ENCODE assay signal across 10 mouse cellular contexts in the genomic region with DNA sequence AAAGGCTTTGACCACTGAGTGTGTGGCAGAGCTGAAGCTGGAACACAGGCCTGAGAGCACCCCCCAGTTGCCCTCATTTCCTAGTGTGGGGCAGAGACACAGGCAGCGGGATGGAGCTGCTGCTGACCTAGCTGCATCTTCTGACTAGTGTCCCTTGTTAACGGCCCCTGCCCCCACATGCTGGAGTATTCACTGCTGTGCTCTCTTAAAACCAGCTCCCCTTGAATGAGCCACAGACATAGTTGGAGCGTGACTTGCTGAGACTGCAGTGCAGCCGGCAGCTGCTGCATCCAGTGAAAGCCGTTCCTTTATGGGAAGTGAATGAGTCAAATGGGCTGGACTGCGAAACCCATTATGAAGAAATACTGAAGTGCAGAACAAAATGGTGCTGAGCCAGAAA. TPM values are rescaled to one million over a fixed set of nuclear protein-coding genes. Genes with fewer than 3 reads are reported as not detected.
DNase-seq lines count a peak whose midpoint lies in the region; ATAC-seq and TF ChIP-seq lines count a peak whose summit lies in the region.
"Had no signal": no experiment of that assay in that cellular context is flagged by ENCODE, and none has a peak within 500 bp of the region (broad histone marks: within the 10 kb centered on the region; RNA-seq: fewer than 3 reads in every experiment).

No protein-coding gene starts in this region.

- 76% methylated on average over 6 of the region's 6 CpGs for WGBS in heart, embryonic 10.5 days
- 49% methylated on average over 6 of the region's 6 CpGs for WGBS in neural tube, embryonic 12.5 days
- 68% methylated on average over 6 of the region's 6 CpGs for WGBS in small intestine, adult 2 months

- H3K4me1 ChIP-seq in heart, embryonic 10.5 days: no peaks in the 10 kb centered on the region
- peaks cover 8% of the 10 kb centered on the region; the same call in 1 of the 2 replicates for H3K4me1 ChIP-seq in neural tube, embryonic 12.5 days
- peaks cover 9% of the 10 kb centered on the region for H3K4me1 ChIP-seq in small intestine, adult 2 months (ENCODE audit: control insufficient read depth, insufficient read depth, insufficient read length, low read length)

- peaks cover 1% of the 10 kb centered on the region; the same call in 1 of the 2 replicates for H3K27me3 ChIP-seq in heart, embryonic 10.5 days (ENCODE audit: insufficient read depth, poor library complexity, severe bottlenecking)
- H3K27me3 ChIP-seq in neural tube, embryonic 12.5 days (replicated peaks): no peaks in the 10 kb centered on the region
- H3K27me3 ChIP-seq in small intestine, adult 2 months (ENCODE audit: control insufficient read depth, insufficient read depth, low read length): no peaks in the 10 kb centered on the region

- H3K9me3 ChIP-seq in heart, embryonic 10.5 days: 0 out of 2 replicates have a peak, but pooled peaks cover 4% of the 10 kb centered on the region
- H3K9me3 ChIP-seq in neural tube, embryonic 12.5 days: no peaks in the 10 kb centered on the region
- H3K9me3 ChIP-seq: G1E had no signal

- no peak overlapping the region for H3K27ac ChIP-seq in heart, embryonic 10.5 days
- no peak overlapping the region; the same call in 1 of the 2 replicates for H3K27ac ChIP-seq in neural tube, embryonic 12.5 days
- H3K27ac ChIP-seq in small intestine, adult 2 months (ENCODE audit: insufficient read depth, low read depth, low read length): peak overlapping the region; percentile 68
- H3K27ac ChIP-seq: liver, embryonic 14.5 days had no signal

- ATAC-seq in neural tube, embryonic 12.5 days (ENCODE audit: low FRiP score, low read depth): no peak
- ATAC-seq in granulocyte monocyte progenitor cell, adult 5-6 weeks (replicated peaks; ENCODE audit: poor library complexity, severe bottlenecking): peak; percentile 78

- no peak overlapping the region for H3K4me3 ChIP-seq in heart, embryonic 10.5 days
- no peak overlapping the region for H3K4me3 ChIP-seq in neural tube, embryonic 12.5 days
- no peak overlapping the region for H3K4me3 ChIP-seq in small intestine, adult 2 months (ENCODE audit: low read depth, low read length)

- DNase-seq in heart, adult 11 months: peak; percentile 94
- DNase-seq in heart, embryonic 10.5 days (ENCODE audit: low spot score): no peak
- no peak for DNase-seq in neural tube, embryonic 10.5 days (ENCODE audit: extremely low spot score, low spot score)
- DNase-seq in urinary bladder, postnatal 10 days (ENCODE audit: low spot score): no peak
- no peak for DNase-seq in spleen, postnatal 14 days (ENCODE audit: low spot score in 2 of 2)

- H3K4me2 ChIP-seq in neural tube, embryonic 12.5 days (replicated peaks): no peak overlapping the region

- H3K36me3 ChIP-seq in heart, embryonic 10.5 days: peaks cover 73% of the 10 kb centered on the region
- peaks cover 59% of the 10 kb centered on the region for H3K36me3 ChIP-seq in neural tube, embryonic 12.5 days
- peaks cover 60% of the 10 kb centered on the region for H3K36me3 ChIP-seq in small intestine, adult 2 months (ENCODE audit: control insufficient read depth, insufficient read depth, low read length)

- no peak for TF ChIP-seq POLR2A in small intestine, adult 2 months (IDR thresholded peaks at IDR 0.05; ENCODE audit: low read depth, low read length)

- TF ChIP-seq CTCF in small intestine, adult 2 months (IDR thresholded peaks at IDR 0.05; ENCODE audit: extremely low read depth, insufficient read length, insufficient replicate concordance, low read depth, low read length): no peak

- 0 out of 2 replicates have a peak overlapping the region, but pooled peaks have one; percentile 13 for H3K9ac ChIP-seq in neural tube, embryonic 12.5 days
- H3K9ac ChIP-seq: liver, embryonic 14.5 days had no signal

RNA-seq across cellular contexts. Expression of a gene that starts 23.4 kb away (rescaled TPM):
- polyA plus RNA-seq in heart, embryonic 10.5 days (2016; fragmentation: Nextera tagmentation; extraction: Ambion mirVana): 5.3 and 6.8 TPM in 2 replicates
- 17.2 and 17.3 TPM in 2 replicates for polyA plus RNA-seq in neural tube, embryonic 12.5 days (2016; fragmentation: Nextera tagmentation; extraction: Ambion mirVana)
- total RNA-seq in granulocyte monocyte progenitor cell, adult 5-6 weeks (2014; fragmentation: Nextera tagmentation): 30.6 and 31.7 TPM in 2 replicates
- total RNA-seq in granulocyte monocyte progenitor cell, adult 5-6 weeks (2017): 54.3 and 75.1 TPM in 2 replicates
- 99.3 and 218 TPM in 2 replicates for polyA plus RNA-seq in small intestine, adult 2 months (2012; rRNA removed)

RNA-seq across cellular contexts. Expression of a gene that starts 23.8 kb away (rescaled TPM):
- 1.1 and 5.6 TPM in 2 replicates for polyA plus RNA-seq in heart, embryonic 10.5 days (2016; fragmentation: Nextera tagmentation; extraction: Ambion mirVana)
- 0.68 and 0.79 TPM in 2 replicates for polyA plus RNA-seq in neural tube, embryonic 12.5 days (2016; fragmentation: Nextera tagmentation; extraction: Ambion mirVana)
- total RNA-seq in granulocyte monocyte progenitor cell, adult 5-6 weeks (2014; fragmentation: Nextera tagmentation): not detected in 2 replicates
- total RNA-seq in granulocyte monocyte progenitor cell, adult 5-6 weeks (2017): not detected in 2 replicates
- polyA plus RNA-seq in small intestine, adult 2 months (2012; rRNA removed): 473 and 851 TPM in 2 replicates
- total RNA-seq: G1E had no signal
- polyA plus RNA-seq: G1E had no signal

RNA-seq across cellular contexts. Expression of a gene that starts 40.3 kb away (rescaled TPM):
- polyA plus RNA-seq in heart, embryonic 10.5 days (2016; fragmentation: Nextera tagmentation; extraction: Ambion mirVana): 1.4 TPM in 1 of 2 replicates, not detected in the other
- polyA plus RNA-seq in neural tube, embryonic 12.5 days (2016; fragmentation: Nextera tagmentation; extraction: Ambion mirVana): 19.8 and 21.3 TPM in 2 replicates
- total RNA-seq in granulocyte monocyte progenitor cell, adult 5-6 weeks (2014; fragmentation: Nextera tagmentation): not detected in 2 replicates
- total RNA-seq in granulocyte monocyte progenitor cell, adult 5-6 weeks (2017): not detected in 2 replicates
- polyA plus RNA-seq in small intestine, adult 2 months (2012; rRNA removed): 0.56 and 0.72 TPM in 2 replicates
- total RNA-seq: G1E had no signal
- polyA plus RNA-seq: G1E had no signal

RNA-seq across cellular contexts. Expression of a gene that starts 55.3 kb away (rescaled TPM):
- 3.3 and 3.9 TPM in 2 replicates for polyA plus RNA-seq in heart, embryonic 10.5 days (2016; fragmentation: Nextera tagmentation; extraction: Ambion mirVana)
- polyA plus RNA-seq in neural tube, embryonic 12.5 days (2016; fragmentation: Nextera tagmentation; extraction: Ambion mirVana): 21.7 and 21.8 TPM in 2 replicates
- total RNA-seq in granulocyte monocyte progenitor cell, adult 5-6 weeks (2014; fragmentation: Nextera tagmentation): not detected in 2 replicates
- not detected in 2 replicates for total RNA-seq in granulocyte monocyte progenitor cell, adult 5-6 weeks (2017)
- polyA plus RNA-seq in small intestine, adult 2 months (2012; rRNA removed): 0.36 and 0.87 TPM in 2 replicates

Comparison
In these comparisons a context has a peak if more than half of its experiments do, and no peak if none do; other contexts are left out.
1. RNA of a gene that starts 23.8 kb away (polyA plus RNA-seq): 473 to 851 TPM in small intestine, adult 2 months; 1.1 to 5.6 TPM in heart, embryonic 10.5 days and 0.68 to 0.79 TPM in neural tube, embryonic 12.5 days; every median in the first group is over 10 times any median in the second.